Mouse (Mus musculus): Measurements from ENCODE around the gene Fis1.

Gene Fis1

GRCm38 (mm10) chr5:136967592-136967991 lies 14.5 kb downstream of the Fis1 start:
- peak; percentile 52 for DNase-seq (ENCODE audit: low spot score)

GRCm38 (mm10) chr5:136970703-136971102 lies 17.6 kb downstream of the Fis1 start:
- DNase-seq (ENCODE audit: low spot score): peak; percentile 60

GRCm38 (mm10) chr5:136973670-136974069 lies 20.6 kb downstream of the Fis1 start:
- no peak for DNase-seq (ENCODE audit: low spot score)

GRCm38 (mm10) chr5:136977769-136978168 lies 24.7 kb downstream of the Fis1 start:
- DNase-seq (ENCODE audit: low spot score): no peak

- DNase-seq (ENCODE audit: low spot score): no peak
Observed at GRCm38 (mm10) chr5:136979762-136980161, 26.7 kb downstream of the Fis1 start.

GRCm38 (mm10) chr5:136980974-136981373 lies 27.9 kb downstream of the Fis1 start:
- no peak for DNase-seq (ENCODE audit: low spot score)

- no peak for DNase-seq (ENCODE audit: low spot score)
Observed at GRCm38 (mm10) chr5:136982338-136982930, 29.4 kb downstream of the Fis1 start.

- no peak for DNase-seq (ENCODE audit: low spot score)
Observed at GRCm38 (mm10) chr5:136984828-136985227, 31.8 kb downstream of the Fis1 start.

GRCm38 (mm10) chr5:136986695-136987137 lies 33.6 kb downstream of the Fis1 start, which contains the start of gene Plod3:
TSS of gene Plod3 (plus strand) at chr5:136987019.
- DNase-seq (ENCODE audit: low spot score): peak; percentile 93

- peak; percentile 83 for DNase-seq (ENCODE audit: low spot score)
Observed at GRCm38 (mm10) chr5:136987138-136987933, 34.3 kb downstream of the Fis1 start.

- no peak for DNase-seq (ENCODE audit: low spot score)
Observed at GRCm38 (mm10) chr5:136987934-136988271, 34.8 kb downstream of the Fis1 start, which contains the start of gene Znhit1. TSS of gene Znhit1 (minus strand) at chr5:136988021.

- DNase-seq (ENCODE audit: low spot score): no peak
Observed at GRCm38 (mm10) chr5:136988420-136988819, 35.3 kb downstream of the Fis1 start.

GRCm38 (mm10) chr5:136989801-136990200 lies 36.7 kb downstream of the Fis1 start:
- DNase-seq (ENCODE audit: low spot score): no peak

- no peak for DNase-seq (ENCODE audit: low spot score)
Observed at GRCm38 (mm10) chr5:136999449-136999848, 46.4 kb downstream of the Fis1 start.

- no peak for DNase-seq (ENCODE audit: low spot score)
Observed at GRCm38 (mm10) chr5:137000612-137001011, 47.5 kb downstream of the Fis1 start.

- no peak for DNase-seq (ENCODE audit: low spot score)
Observed at GRCm38 (mm10) chr5:137007276-137007675, 54.2 kb downstream of the Fis1 start.

GRCm38 (mm10) chr5:137009988-137010387 lies 56.9 kb downstream of the Fis1 start:
- no peak for DNase-seq (ENCODE audit: low spot score)

GRCm38 (mm10) chr5:137012401-137012950 lies 59.4 kb downstream of the Fis1 start:
- DNase-seq (ENCODE audit: low spot score): no peak

Data from ovary, postnatal 36 days (tissue).